Mouse (Mus musculus) left cerebral cortex, adult 9 months (tissue): ENCODE data around the gene Taar2.
A peak's percentile ranks its signal among the peaks of the same experiment; 100 is the strongest.

Experiments
- DNase-seq, 2 experiments: peaks; one replicate each; pipeline ENCODE4 v3.0.0; 2022; ENCODE audit warnings: low spot score in 2 of 2

The Taar2 gene

DNA sequence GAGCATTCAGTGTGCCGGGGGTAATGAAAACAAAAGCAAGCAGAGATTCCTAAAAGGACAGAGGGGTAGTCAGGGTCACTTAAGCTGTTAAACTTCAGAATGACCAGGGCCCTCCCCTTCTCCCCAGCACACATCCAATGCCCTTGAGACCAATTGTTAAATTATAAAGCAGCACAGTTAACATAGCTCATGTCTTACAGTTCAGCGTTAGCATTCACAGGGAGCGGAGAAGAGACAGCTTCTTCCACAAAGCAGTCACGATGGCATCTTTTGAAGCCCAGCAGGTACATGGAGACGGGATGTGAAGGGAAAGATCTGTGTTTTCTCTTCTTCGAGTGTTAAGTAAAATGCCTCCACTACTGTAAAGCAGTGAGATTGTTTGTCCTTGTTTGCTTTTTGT is at the start of gene Taar2:
Gene Taar2, plus strand, starts transcription at position 261 of the 400 bp plus-strand sequence.
- DNase-seq = no peak

DNA sequence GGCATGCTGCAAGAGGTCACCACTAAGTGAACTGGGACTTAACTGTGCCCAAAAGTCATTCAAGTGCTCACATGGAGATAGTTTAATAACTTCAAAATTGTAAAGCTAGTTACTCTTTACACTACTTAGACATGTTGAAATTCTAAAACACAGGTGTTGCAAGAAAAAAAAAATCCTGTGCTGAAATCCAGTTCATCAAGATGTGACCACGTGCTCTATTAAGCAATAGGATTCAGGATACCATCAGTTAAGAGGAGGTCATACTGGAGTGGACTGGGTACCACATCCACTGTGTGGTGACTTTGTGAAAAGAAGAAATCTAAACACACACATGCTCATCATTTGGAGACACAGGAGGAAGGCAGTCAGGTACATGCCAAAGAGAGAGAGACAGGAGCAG is 45.4 kb upstream of the Taar2 start:
- no peak for DNase-seq

DNA sequence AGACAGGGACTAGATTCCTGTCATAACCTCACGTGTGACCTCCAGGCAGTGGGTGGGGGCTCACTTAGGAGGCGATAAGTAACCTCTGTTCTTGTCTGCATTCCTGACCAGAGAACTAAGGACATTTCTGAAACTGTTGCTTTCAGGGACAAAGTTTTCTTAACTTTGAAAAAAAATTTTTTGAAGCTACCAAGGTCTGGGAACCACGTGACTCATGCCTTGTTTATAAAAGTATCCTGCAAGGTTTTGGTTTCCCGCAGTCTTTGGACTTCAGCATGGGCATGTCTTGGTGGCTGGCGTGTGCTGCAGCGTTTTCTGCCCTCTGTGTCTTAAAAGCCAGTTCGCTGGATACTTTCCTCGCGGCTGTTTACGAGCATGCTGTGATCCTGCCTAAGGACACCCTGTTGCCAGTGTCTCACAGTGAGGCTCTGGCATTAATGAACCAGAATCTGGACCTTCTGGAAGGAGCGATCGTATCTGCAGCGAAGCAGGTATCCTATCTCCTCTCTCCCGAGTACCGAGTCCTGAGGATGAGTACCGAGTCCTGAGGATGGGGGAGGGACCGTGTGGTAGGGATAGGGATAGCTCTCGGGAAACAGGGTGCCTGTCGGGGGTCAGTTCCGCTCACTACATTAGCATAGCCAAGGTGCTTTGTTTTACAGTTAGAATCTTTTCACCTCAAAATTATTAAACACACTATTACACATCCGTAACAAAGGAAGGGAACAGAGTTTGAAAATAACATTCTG is 43.6 kb upstream of the Taar2 start, which contains the start of gene Vnn1:
Gene Vnn1, plus strand, starts transcription at position 88 of the 749 bp plus-strand sequence.
- DNase-seq = no peak

- no peak for DNase-seq
These were observed 43.0 kb upstream of the Taar2 start for GRCm38 (mm10) chr10:23895376-23895775.

DNA sequence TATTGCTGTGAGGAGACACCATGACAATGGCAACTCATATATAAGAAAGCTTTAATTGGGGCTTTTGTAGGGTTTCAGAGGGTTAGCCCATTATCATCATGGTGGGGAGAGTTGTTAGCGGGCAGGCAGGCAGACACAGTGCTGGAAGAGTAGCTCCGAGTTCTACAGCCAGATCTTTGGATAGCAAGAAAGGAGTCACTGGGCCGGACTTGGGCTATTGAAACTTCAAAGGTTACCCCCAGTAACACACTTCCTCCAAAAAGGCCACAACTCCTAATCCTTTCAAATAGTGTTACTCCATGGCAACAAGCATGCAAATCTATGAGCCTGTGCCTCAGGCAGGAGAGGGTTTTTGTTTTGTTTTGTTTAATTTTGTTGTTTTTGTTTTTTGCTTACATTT is 37.3 kb upstream of the Taar2 start:
- no peak for DNase-seq

DNA sequence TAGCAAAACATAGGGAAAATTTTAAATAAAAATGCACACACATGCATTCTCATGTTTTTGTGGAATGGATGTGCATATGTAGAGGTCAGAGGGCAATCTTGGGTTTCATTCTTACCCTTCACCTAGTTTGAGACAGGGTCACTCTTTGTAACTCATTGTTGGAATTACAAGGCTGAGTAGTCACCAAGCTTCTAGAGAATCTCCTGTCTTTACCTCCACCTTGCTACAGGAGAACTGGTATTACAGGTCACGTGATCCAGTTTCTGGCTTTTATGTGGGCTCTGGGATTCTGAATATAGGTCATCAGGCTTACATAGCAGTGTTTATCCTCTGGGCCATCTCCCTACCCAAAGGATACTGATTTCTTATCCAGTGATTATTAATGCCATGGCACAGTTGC is 32.7 kb upstream of the Taar2 start:
- DNase-seq = no peak

DNA sequence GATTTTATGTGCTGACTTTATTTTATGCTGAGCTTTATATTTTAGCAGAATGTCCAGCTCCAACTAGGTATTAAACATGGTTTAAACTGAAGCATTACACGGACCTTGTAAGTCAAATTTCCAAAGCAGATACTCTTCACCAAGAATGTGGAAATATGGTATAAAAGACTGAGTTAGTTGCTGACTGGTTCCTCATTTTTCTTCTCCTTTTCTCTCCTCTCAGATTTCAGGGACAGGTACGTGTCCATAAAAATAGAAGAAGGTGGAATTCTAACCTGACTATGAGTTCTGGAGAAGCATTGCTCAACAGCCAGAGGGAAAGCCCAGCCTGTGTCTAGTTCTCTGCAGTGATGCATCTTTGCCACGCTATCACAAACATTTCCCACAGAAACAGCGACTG is 18.3 kb upstream of the Taar2 start, which contains the start of gene Taar1:
Gene Taar1, plus strand, starts transcription at position 301 of the 400 bp plus-strand sequence.
- DNase-seq = no peak

GRCm38 (mm10) chr10:23922468-23922867 is 15.9 kb upstream of the Taar2 start:
- no peak for DNase-seq

GRCm38 (mm10) chr10:23923941-23924340 is 14.4 kb upstream of the Taar2 start:
- DNase-seq = no peak

DNA sequence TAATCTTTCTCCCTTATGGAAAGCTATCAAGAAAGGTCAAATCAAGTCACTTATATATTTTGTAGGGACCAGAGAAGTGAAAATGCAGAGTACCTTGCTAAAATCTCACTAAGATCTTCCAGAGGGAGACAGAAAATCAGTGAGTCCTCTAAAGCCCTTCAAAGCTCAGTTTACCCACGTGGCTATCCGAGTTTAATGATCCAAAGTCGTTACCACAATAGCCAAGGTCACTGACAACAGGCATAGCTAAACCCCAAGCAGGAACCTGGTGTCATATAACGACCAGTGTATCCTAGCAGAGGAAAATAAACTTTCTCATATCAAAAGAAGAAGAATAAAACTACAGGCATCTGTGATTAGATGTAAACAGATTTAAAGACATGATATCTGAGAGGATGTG is 759 bp upstream of the Taar2 start:
- no peak for DNase-seq

- DNase-seq = no peak
These were observed 4.1 kb downstream of the Taar2 start for GRCm38 (mm10) chr10:23942465-23942864.

DNA sequence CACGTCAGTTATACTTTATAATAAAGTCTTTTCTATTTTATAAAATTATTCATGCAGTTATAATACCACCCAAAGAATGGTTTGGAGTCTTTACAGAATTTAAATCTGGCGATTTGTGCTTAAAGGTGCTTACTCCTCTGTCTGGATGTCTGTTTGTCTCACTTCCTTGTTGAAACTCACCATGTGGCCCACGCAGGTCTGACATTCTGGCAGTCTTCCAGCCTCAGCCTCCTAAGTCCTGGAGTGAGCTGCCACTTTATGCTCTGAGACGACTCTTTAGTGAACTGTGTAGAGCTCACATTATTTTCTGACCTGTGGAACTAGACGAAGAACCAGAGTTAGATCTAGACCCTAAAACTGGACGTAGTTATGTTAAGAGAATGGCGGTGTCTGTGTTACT is 9.7 kb downstream of the Taar2 start:
- DNase-seq = no peak

- peak in 1 of 2 experiments; percentile 5 for DNase-seq
These were observed 11.2 kb downstream of the Taar2 start, which contains the start of gene Taar3 for GRCm38 (mm10) chr10:23949508-23950005. TSS of gene Taar3 (plus strand) at chr10:23949558.

DNA sequence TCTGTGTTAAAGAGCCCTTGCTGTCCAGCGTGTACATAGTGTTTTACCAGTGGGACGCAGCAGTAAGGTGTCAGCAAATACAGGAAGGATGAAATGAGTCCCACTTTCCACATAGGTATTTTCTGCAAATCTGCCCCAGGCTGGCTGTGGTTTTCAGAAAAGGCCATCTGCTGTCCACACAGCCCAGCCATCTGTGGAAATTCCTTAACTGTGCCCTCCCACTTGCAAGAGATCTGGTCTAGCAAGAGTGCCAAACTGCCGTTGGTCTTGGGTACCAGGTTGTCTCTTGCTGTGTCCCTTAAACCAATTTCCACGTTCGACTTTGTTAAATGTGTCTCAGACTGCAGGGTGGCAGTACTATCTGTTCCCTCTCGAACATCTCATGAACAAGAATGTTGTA is 13.3 kb downstream of the Taar2 start:
- DNase-seq = no peak

DNA sequence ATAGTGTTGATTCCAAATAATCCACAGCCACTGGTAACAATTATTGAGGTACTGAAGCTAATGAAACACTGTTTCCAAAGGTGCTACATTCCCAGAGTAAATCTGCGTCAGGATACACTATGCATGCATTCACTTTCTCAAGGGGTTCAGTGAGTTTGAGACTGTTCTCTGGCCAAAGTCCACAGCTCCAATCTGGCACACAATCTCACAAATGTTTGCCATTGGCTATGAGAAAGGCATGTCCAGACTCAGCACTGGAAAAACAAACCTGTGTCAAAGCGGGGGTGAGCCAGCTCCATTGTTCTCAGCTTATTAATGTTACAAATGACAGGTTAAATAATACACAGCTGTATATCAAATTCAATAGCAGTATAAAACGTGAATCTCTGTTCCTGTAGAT is 20.7 kb downstream of the Taar2 start:
- DNase-seq = no peak

DNA sequence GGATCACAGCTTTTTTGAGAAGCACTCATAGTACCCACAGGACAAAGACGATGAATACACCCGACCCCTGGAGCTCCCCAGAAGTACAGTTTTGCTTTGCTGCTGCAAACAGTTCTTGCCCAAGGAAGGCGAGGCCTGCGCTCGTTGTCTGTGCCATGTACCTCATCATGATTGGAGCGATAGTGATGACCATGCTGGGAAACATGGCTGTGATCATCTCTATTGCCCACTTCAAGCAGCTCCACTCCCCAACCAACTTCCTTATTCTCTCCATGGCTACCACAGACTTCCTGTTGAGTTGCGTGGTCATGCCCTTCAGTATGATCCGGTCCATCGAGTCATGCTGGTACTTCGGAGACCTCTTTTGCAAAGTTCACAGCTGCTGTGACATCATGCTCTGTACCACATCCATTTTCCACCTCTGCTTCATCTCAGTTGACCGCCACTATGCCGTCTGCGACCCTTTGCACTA is 22.1 kb downstream of the Taar2 start, which contains the start of gene Taar4:
Gene Taar4, plus strand, starts transcription at position 51 of the 472 bp plus-strand sequence.
- no peak for DNase-seq

DNA sequence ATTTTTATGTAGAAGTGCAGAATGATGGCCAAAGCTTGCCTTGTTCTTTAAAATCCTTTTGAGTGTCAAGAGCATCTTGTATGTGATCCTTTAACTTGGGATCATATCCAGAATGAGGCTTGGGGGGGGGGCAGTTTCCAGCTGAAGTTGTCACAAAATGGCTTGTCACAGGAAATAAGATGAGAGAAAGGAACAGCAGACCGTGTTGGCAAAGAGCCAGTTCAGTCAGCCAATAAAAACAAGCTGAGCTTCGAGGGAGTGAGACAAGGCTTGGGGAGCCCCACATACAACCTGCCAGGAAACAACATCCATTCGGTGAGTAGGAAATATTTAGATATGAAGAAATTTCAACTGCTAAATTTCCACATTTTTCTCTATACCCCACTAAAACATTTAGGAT is 25.1 kb downstream of the Taar2 start:
- DNase-seq = no peak

DNA sequence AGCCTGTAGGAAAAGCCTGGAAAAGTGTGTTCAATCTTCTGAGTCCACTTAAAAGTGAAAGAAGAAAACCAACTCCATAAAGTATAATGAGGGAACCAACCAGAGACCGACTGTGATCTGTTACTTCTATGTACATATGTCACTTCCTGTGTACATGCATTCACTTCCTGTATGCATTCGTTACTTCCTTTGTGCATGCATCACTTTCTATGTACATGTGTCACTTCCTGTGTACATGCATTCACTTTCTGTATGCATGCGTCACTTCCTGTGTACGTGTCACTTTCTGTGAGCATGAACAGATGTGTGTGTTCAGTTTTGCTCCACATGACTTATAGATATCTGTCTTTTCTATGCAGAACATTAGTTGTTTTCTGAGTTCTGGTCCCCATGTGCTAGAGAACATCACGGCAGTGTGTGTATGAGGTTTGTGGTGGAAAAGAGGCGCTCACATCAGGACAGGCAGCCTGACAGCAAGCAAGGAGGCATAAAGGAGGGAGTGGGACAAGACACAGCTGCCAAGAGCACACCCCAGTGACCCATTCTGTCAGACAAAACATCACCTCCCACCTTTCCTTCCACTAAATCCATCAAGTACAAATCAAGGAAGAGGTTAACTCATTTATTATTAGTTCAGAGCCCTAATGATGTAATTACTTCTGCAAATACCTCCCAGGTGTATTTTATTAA is 26.7 kb downstream of the Taar2 start:
- DNase-seq = no peak

DNA sequence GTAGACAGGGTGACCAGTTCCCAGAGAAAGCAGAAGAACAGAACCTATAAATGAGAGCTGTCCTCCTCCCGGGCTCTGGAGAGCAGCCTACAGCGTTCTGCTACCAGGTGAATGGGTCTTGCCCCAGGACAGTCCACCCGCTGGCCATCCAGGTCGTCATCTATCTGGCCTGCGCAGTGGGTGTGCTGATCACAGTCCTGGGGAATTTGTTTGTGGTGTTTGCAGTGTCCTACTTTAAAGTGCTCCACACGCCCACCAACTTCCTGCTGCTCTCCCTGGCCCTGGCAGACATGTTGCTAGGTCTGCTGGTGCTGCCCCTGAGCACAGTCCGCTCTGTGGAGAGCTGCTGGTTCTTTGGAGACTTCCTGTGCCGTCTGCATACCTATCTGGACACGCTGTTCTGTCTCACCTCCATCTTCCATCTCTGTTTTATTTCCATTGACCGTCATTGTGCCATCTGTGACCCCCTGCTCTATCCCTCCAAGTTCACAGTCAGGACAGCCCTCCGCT is 32.3 kb downstream of the Taar2 start, which contains the start of gene Taar5:
Gene Taar5, plus strand, starts transcription at position 51 of the 510 bp plus-strand sequence.
- DNase-seq = no peak

- no peak for DNase-seq
These were observed 32.9 kb downstream of the Taar2 start for GRCm38 (mm10) chr10:23971256-23971655.

DNA sequence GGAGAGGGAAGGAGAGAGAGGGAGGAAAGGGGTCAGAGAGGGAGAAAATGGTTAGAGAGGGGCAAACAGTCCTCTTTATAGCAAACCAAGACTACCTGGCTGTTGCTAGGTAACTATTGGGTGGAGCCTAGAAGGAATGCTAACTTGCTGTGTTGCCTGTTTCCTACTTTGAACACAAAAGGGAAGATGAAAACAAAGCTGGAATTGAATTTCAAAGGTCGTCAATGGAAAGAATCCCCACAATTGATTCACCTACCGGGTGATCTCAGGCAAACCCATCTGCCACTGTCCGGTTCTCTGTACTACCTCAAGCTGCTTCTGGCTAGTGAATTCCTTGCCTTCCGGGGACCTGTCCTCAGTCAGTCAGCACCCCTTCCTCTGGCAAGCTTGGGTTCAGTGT is 39.6 kb downstream of the Taar2 start:
- DNase-seq = no peak
